Mouse (Mus musculus) embryonic fibroblast, embryonic 13.5 days (primary cell): ENCODE measurements around the gene 1190002N15Rik.

Experiments
- CTCF ChIP-seq: IDR thresholded peaks from 2 replicates; pipeline ENCODE4 v1.5.1; 2011; ENCODE audit warnings: mild to moderate bottlenecking, control low read depth, low read length, moderate library complexity, borderline replicate concordance; ENCODE audit not compliant: insufficient read depth
- POLR2A ChIP-seq: IDR thresholded peaks from 2 replicates; pipeline ENCODE4 v1.6.1; 2011; ENCODE audit warnings: low read depth, mild to moderate bottlenecking, control low read depth, low read length, moderate library complexity

DNA sequence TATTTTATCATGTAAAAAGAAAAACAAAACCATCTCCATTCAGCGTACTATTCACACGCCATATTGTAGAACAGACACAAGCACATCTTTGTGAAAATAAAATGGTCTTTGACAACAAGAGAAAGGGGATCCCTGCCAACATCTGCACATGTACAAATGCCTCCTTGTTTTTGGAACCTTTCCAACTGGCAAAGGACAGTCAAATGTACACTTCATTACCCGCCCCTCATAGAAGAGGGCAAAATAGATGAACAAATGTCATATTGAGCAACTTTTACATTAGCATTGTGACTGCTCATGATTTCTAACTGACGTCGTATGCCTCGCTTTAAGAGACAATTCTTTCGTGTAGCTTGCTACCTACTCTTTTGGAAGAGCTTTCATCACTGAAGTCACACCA is 11.4 kb downstream of the 1190002N15Rik start:
- TF ChIP-seq CTCF (no peak), POLR2A (no peak)
